Mouse (Mus musculus) cerebellum, adult 8-10 months (tissue): ENCODE data around the gene Fate1.
A peak's percentile ranks its signal among the peaks of the same experiment; 100 is the strongest.
"Not testable (repeated sequence)": the region's sequence is repeated elsewhere in the genome, so short reads cannot be mapped to it uniquely, and the experiment has no call there.

ENCODE experiments used
- DNase-seq: peaks from one replicate; pipeline ENCODE4 v3.0.0; 2022

Gene Fate1

GRCm38 (mm10) chrX:71972686-71973085 is at the start of gene Fate1:
Gene Fate1 (plus strand): TSS chrX:71972986.
- no peak for DNase-seq

GRCm38 (mm10) chrX:71946631-71947030 is 26.2 kb upstream of the Fate1 start:
- DNase-seq = peak; percentile 18

GRCm38 (mm10) chrX:71958366-71958765 is 14.4 kb upstream of the Fate1 start:
- DNase-seq = no peak

GRCm38 (mm10) chrX:71962073-71963051 is 10.4 kb upstream of the Fate1 start, which contains the start of gene Prrg3:
Gene Prrg3 (plus strand): TSS chrX:71962624.
- DNase-seq = peak; percentile 20

- DNase-seq = no peak
These were observed 9.4 kb upstream of the Fate1 start for GRCm38 (mm10) chrX:71963275-71963912.

GRCm38 (mm10) chrX:71968216-71968615 is 4.6 kb upstream of the Fate1 start:
- DNase-seq = no peak

GRCm38 (mm10) chrX:71968816-71969215 is 4.0 kb upstream of the Fate1 start:
- no peak for DNase-seq

- DNase-seq = no peak
These were observed 1.5 kb upstream of the Fate1 start for GRCm38 (mm10) chrX:71971325-71971724.

GRCm38 (mm10) chrX:71977681-71978080 is 4.9 kb downstream of the Fate1 start:
- not testable (repeated sequence) for DNase-seq

- no peak for DNase-seq
These were observed 7.7 kb downstream of the Fate1 start for GRCm38 (mm10) chrX:71980443-71980842.

GRCm38 (mm10) chrX:71981322-71981721 is 8.5 kb downstream of the Fate1 start:
- no peak for DNase-seq

GRCm38 (mm10) chrX:71983205-71983604 is 10.4 kb downstream of the Fate1 start:
- no peak for DNase-seq

- no peak for DNase-seq
These were observed 11.0 kb downstream of the Fate1 start for GRCm38 (mm10) chrX:71983775-71984174.

GRCm38 (mm10) chrX:71991549-71991948 is 18.8 kb downstream of the Fate1 start, which contains the start of gene Cnga2:
Gene Cnga2 (plus strand): TSS chrX:71991849.
- DNase-seq = no peak

- DNase-seq = no peak
These were observed 23.2 kb downstream of the Fate1 start for GRCm38 (mm10) chrX:71995972-71996371.

- no peak for DNase-seq
These were observed 37.1 kb downstream of the Fate1 start for GRCm38 (mm10) chrX:72009930-72010329.

- no peak for DNase-seq
These were observed 39.5 kb downstream of the Fate1 start for GRCm38 (mm10) chrX:72012236-72012635.

GRCm38 (mm10) chrX:72012804-72013203 is 40.0 kb downstream of the Fate1 start:
- DNase-seq = no peak

- DNase-seq = no peak
These were observed 49.5 kb downstream of the Fate1 start for GRCm38 (mm10) chrX:72022241-72022640.

GRCm38 (mm10) chrX:72022750-72023398 is 50.1 kb downstream of the Fate1 start:
- DNase-seq = no peak

- DNase-seq = no peak
These were observed 50.8 kb downstream of the Fate1 start for GRCm38 (mm10) chrX:72023542-72023941.
